Mouse (Mus musculus) cerebellum, adult 8-10 months (tissue): ENCODE data around the gene Grtp1.

Source experiments
- DNase-seq: peaks from one replicate; pipeline ENCODE4 v3.0.0; 2022

The Grtp1 gene

GRCm38 (mm10) chr8:13204371-13205140, 4.1 kb upstream of the Grtp1 start:
- no peak for DNase-seq

GRCm38 (mm10) chr8:13203472-13203871, 3.1 kb upstream of the Grtp1 start:
- no peak for DNase-seq

GRCm38 (mm10) chr8:13202806-13203205, 2.4 kb upstream of the Grtp1 start:
- DNase-seq = no peak

DNA sequence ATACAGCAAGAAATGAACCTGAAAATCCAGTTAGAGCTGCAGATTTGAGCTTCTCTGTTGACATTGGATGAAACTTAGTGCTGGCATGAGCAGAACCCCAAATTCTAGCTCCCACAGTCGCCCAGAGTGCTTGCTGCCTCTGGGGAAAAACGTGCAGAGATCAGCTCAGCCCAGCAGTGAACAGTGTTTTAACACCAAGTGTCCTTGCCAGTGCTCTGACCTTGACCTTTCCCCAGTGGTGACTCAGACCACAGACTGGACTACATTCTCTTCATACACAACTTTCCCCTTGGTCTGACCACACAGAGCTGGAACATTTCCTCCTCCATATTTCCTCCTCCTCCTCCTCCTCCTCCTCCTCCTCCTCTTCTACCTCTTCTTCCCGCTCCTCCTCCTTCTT, 1.6 kb upstream of the Grtp1 start:
- no peak for DNase-seq

- no peak for DNase-seq
These were observed 554 bp upstream of the Grtp1 start for GRCm38 (mm10) chr8:13201013-13201334.

DNA sequence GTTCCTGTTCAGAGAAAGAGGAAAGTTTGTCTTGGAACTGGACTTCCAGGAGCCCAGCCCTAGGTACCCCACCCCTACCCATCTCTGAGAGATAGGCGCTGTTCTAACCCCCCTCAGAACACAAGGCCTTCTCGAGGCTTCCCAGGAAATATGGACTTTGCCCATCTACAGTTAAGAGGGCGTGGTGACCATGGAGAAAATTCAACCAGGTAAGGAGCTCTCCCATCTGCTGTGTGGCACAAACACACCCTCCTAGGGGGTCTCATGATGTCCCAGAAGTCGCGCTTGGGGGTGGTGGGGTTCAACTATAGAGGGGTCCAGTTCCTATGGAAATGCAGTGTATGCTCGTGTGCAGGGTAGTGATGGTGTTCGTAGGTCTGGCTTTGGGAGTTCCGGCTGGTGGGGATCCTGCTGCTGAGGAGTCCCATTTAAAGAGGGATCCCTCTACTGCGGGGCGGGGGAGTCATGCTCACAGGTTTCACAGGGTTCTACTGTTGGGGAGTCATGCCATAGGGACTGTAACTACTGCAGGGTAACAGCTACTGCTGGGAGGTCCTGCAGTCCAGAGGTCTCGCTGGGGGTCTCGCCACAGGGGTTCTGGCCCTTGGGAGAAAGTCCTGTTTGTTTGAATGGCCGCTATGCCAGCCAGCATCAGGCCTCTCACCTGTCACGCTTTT, 897 bp downstream of the Grtp1 start:
- no peak for DNase-seq

DNA sequence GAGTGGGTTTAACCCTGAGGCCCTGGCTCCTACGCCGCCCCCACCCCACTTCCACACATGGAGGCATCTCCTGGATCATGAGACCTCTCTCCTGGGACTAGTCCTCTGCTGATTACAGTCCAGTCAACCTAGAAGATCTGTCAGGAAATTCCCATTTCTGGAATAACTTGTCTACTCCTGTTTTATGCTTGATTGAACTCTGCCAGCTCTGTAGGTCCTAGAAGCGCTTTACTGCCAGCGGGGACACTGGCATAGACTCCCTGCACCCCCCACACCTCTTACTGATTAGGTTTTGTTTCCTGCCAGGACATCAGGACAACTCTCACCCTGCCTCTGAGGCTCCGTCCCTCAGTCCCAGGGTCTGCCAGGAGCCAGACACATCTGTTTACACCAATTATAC, 2.9 kb downstream of the Grtp1 start:
- no peak for DNase-seq

DNA sequence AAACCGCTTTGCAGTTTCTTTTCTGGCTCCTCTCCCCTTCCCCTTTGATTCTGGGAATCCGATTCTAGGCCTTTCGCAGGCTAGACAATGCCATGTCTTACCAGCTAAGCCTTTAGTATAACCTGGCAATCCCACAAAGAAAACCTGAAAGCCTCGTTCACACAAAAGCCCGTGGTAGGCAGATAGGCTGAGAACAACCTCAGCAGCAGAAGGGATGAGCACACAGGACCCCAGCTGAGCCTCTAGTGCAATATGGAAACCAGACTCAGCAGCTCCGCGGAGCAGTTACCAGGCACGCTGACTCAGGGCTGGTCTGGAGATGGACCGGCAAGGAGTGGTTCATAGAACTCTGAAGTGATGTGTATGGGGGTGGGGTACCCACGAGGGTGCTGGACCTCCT, 5.6 kb downstream of the Grtp1 start:
- DNase-seq = no peak

DNA sequence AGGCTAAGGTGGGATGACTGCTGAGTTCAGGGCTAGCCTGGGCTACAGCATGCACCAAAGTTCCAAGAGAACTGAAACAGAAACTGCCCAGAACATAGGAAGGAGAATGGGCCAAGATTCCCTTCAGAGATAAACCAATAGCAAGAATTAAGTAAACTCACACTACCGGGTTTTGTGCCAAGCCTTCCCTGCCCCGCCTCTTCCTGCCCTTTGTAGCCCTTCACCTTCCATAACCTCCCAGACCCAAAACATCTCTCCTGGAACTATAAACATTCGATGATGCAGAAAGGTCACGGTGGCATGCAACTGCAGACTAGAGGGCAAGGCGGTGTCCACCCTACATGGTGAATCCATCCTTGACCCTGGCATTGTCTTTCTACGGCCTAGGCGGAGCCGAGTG, 10.2 kb downstream of the Grtp1 start:
- no peak for DNase-seq

DNA sequence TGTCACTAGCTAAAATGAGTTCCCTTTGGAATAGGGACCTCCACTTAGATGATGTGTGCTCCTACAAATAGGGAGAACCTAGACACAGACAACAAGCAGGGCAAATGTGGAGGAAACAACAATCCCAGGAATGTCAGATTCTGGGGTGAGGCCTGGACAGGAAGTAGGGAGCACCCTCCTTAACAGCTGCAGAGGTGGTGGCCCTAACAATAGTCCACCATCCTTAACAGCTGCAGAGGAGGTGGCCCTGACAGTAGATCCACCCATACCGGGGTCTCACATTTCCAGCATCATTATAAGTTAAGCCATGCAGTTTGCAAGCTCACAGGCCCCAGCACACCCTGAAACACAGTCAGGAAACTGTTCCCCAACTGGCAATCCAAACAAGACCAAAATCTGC, 11.6 kb downstream of the Grtp1 start:
- DNase-seq = no peak

DNA sequence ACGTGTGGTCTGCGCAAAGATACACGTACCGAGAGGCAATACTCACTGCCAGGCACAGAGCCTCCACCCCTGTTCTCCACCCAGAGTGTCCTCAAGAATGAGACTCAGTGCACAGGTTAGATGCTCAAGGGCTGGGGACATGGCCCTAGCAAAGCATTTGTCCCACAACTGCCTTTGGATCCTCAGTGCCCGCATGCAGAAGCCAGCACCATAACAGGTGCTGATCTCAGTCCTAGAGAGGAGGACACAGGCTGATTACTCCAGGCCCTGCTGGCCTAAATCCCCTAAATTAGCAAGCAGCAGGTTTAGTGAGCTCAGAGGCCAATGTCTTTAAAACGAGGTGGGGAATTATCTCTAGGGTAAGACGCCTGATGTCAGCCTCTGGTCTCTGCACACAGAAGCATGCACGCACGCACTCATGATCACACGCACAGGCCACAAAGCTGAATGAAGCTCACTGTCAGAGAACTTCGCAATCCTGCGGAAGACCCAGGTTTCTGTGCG, 12.3 kb downstream of the Grtp1 start:
- DNase-seq = no peak

DNA sequence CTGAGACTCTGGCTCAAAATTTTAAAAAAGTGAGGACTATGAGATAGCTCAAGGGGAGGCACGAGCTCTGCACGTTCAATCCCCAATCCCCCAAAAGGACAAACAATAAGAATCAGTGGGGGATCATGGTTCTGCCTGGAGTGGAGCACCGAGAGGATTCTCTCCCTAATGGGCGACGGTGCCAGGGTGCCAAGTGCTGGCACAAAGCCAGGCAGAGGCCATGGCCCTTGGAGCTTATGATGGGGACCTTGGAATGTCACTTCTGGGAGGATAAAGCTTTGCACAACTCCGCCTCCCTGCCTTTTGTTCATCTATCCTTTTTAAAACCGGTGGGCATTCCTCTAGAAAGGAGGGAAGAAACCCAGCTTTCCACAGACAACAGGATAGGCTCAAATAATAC, 12.8 kb downstream of the Grtp1 start:
- no peak for DNase-seq

GRCm38 (mm10) chr8:13187229-13187628, 13.2 kb downstream of the Grtp1 start:
- DNase-seq = no peak

GRCm38 (mm10) chr8:13186819-13187218, 13.6 kb downstream of the Grtp1 start:
- DNase-seq = no peak

DNA sequence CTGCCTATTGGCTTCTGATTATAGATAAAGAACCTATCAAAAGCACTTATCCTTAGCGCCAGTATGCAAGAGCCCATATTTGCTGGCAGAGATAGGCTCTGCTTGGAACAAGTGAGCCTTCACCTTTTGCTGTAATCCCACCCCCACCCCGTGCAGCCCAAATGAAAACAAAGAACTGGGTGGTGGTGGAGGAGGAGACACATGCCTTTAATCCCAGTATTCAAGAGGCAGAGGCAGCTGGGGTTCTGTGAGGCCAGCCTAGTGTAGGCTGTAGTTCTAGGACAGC, 18.8 kb downstream of the Grtp1 start:
- no peak for DNase-seq

DNA sequence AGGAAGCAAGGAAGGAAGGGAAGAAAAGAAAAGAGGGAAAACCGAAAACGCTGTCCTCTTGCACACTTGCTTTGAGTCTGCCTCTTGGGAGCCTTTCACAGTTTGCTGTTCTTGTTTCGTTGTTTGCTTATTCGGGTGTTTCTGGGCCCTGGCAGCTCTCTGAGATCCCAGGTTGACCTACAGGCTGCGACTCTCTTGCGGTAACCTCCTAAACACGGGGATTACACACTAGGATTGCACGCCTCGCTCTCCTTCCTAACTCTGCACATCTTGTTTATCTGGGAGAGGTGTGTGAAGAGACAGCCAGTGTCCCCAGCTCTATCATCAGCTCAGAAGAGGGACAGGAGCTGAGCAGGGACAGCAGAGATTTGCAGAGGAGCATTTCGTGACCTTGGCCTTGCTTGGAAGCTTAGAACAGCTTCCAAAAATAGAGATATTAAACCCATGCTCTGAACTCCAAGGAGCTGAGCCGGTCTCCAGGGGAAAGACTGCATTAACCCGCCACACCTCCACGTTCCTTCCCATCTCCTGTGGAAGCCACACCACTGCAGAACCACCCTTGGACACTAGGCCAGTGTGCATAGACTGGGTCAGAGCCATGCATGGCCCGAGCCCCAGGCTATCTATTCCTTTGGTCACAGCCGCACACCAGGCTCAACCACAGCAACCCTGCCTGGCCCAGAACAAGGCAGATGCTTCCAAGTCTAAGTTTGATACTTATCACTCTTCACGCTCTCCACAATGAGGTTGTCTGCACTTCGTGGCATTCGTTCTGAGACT, 19.3 kb downstream of the Grtp1 start:
- no peak for DNase-seq

- DNase-seq = no peak
These were observed 20.0 kb downstream of the Grtp1 start for GRCm38 (mm10) chr8:13180408-13180807.

- no peak for DNase-seq
These were observed 20.5 kb downstream of the Grtp1 start for GRCm38 (mm10) chr8:13179948-13180347.

DNA sequence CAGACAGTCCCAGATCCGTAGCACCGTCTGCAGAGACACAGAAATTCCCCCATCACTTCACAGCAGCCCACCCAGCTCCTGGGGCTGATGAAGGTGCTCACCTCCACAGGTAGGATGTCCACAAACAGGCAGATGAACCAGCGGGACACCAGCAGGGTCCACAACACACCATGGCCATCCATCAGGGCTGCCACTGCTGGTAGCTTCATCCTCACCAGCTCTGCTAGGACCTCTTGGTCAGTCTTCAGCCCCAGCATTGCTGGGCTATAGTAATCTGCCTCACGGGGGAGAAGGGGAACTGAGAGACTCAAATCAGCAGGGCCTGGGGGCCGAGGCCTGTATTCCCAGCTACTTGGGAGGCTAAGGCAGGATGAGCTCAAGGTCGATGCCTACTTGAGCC, 20.9 kb downstream of the Grtp1 start:
- no peak for DNase-seq

DNA sequence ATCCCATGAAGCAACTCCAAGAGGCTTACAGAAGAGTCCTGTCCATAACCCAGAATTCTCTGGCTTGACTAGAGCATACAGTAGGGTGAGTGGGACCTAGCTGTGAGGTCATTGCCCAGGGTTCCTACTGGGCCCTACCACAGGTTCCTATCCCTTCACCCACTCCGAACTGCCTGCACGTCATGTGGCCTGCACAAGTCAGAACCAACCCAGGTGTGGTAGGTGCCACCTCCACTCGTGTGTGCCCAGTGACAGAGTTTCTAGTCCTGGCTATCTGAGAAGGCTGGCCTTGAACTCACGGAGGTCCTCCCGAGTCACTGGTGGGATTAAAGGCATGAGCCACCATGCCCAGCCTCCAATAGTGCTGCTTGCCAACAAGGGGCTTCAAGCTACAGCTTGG, 22.3 kb downstream of the Grtp1 start:
- no peak for DNase-seq

DNA sequence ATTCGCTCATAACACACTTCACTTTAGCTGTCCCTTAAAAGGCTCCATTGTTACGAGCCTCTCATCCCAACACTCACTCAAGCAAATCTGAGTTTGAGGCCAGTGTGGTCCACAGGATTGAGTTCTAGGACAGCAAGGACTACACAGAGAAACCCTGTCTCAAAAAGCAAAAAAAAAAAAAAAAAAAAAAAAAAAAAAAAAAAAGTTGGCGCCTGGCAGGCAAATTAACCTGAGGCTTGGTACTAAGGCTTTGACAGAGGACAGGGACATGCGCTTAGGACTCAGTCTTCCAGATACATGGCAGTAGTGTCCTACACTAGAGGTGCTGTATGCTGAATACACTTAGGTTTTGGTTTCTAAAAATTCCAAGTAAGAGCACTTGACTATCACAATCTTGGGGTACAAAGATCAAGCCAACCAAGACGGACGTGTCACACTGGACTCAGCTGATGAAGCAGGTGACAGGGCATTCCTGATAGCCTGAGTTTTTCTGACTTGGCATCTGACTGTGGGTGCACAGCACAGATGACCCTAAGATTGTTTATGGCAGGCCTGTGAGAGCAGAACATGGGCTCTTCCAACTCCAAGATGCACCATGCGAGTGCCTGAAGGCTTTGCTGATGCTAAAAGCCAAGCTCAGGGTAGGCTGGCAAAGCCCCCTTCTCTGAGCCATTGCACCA, 23.1 kb downstream of the Grtp1 start:
- DNase-seq = no peak

- no peak for DNase-seq
These were observed 24.8 kb downstream of the Grtp1 start for GRCm38 (mm10) chr8:13175650-13176049.

DNA sequence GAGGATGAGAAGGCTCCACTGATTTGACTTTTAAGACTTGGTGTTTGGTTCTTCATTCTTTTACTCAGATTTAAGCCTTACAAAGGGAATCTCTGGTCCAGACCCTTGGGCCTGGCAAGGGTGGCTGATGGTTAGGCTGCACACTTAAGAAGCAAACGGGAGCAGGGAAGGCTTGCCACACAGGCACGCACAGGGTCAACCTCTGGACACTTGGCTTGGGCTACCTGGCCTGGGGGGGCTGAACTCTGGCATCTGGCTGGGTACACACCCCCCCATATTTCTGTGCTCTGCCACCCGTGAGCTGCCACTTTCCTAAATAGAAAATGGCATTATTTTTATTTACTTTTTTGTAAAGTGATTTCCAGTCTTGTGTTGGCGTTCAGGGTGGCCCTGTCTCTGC, 25.6 kb downstream of the Grtp1 start:
- DNase-seq = no peak

- no peak for DNase-seq
These were observed 26.1 kb downstream of the Grtp1 start for GRCm38 (mm10) chr8:13174305-13174704.
